Comparison of ENCODE assay signal across 34 mouse cellular contexts in genomic region chr1:27963369-27963768, GRCm38 (mm10).
"Had no signal": no experiment of that assay in that cellular context is flagged by ENCODE, and none has a peak within 500 bp of the region (broad histone marks: within the 10 kb centered on the region; RNA-seq: fewer than 3 reads in every experiment).

No protein-coding gene starts in this region.

- H3K9ac ChIP-seq: heart, embryonic 12.5 days; heart, embryonic 13.5 days; heart, embryonic 15.5 days; hindbrain, embryonic 12.5 days; hindbrain, embryonic 13.5 days; hindbrain, embryonic 14.5 days; hindbrain, embryonic 15.5 days; intestine, embryonic 15.5 days; kidney, embryonic 15.5 days had no signal

- H3K4me1 ChIP-seq: heart, embryonic 12.5 days; heart, embryonic 13.5 days; heart, embryonic 15.5 days; hindbrain, embryonic 10.5 days; hindbrain, embryonic 12.5 days; hindbrain, embryonic 13.5 days; hindbrain, embryonic 15.5 days; intestine, embryonic 15.5 days; kidney, embryonic 15.5 days had no signal

- H3K36me3 ChIP-seq: heart, embryonic 12.5 days; heart, embryonic 13.5 days; heart, embryonic 15.5 days; hindbrain, embryonic 10.5 days; hindbrain, embryonic 12.5 days; hindbrain, embryonic 13.5 days; hindbrain, embryonic 15.5 days; intestine, embryonic 15.5 days; kidney, embryonic 15.5 days had no signal

- H3K27me3 ChIP-seq: heart, embryonic 12.5 days; heart, embryonic 13.5 days; heart, embryonic 15.5 days; hindbrain, embryonic 12.5 days; hindbrain, embryonic 13.5 days; hindbrain, embryonic 15.5 days; intestine, embryonic 15.5 days; kidney, embryonic 15.5 days had no signal

- H3K27ac ChIP-seq: heart, embryonic 13.5 days; heart, embryonic 15.5 days; hindbrain, embryonic 10.5 days; hindbrain, embryonic 12.5 days; hindbrain, embryonic 13.5 days; hindbrain, embryonic 14.5 days; hindbrain, embryonic 15.5 days; hindbrain, postnatal 0 days; intestine, embryonic 15.5 days; kidney, embryonic 15.5 days; kidney, postnatal 0 days; layer of hippocampus, adult 2 months; left cerebral cortex, adult 2 months had no signal

- H3K9me3 ChIP-seq: heart, embryonic 13.5 days; heart, embryonic 15.5 days; hindbrain, embryonic 10.5 days; hindbrain, embryonic 12.5 days; hindbrain, embryonic 13.5 days; hindbrain, embryonic 15.5 days; intestine, embryonic 15.5 days; kidney, embryonic 15.5 days had no signal

- H3K4me2 ChIP-seq: heart, embryonic 12.5 days; heart, embryonic 13.5 days; heart, embryonic 15.5 days; hindbrain, embryonic 12.5 days; hindbrain, embryonic 13.5 days; hindbrain, embryonic 14.5 days; hindbrain, embryonic 15.5 days; intestine, embryonic 15.5 days; kidney, embryonic 15.5 days had no signal

- H3K4me3 ChIP-seq: heart, embryonic 12.5 days; heart, embryonic 13.5 days; heart, embryonic 15.5 days; hindbrain, embryonic 10.5 days; hindbrain, embryonic 12.5 days; hindbrain, embryonic 13.5 days; hindbrain, embryonic 15.5 days; intestine, embryonic 15.5 days; kidney, embryonic 15.5 days; layer of hippocampus, adult 2 months; left cerebral cortex, adult 2 months had no signal

- ATAC-seq: hindbrain, embryonic 16.5 days; hindbrain, postnatal 0 days; inflammation-experienced regulatory T-cells, adult 6 months; intestine, embryonic 15.5 days; intestine, embryonic 16.5 days; intestine, postnatal 0 days had no signal

- DNase-seq: heart, postnatal 10 days; heart, postnatal 14 days; heart, postnatal 36 days; heart, postnatal 4 days; kidney, adult 11 months; kidney, adult 18-20 months; kidney, adult 2 months; kidney, adult 8-10 months; kidney, adult 9 months; kidney, postnatal 10 days; kidney, postnatal 14 days; kidney, postnatal 25 days; kidney, postnatal 36 days; kidney, postnatal 4 days; layer of hippocampus, adult 9-11 months; layer of hippocampus, postnatal 36 days had no signal
